Mouse (Mus musculus) myocyte (in vitro differentiated cells): ENCODE data around the gene Slc6a17. TPM values are rescaled to one million over a fixed set of nuclear protein-coding genes. Genes with fewer than 3 reads are reported as not detected.

Experiments used
- H3K27me3 ChIP-seq: one replicate; pipeline ENCODE4 v1.6.1; 2011; ENCODE audit not compliant: control insufficient read depth, insufficient read depth, insufficient read length
- H3K36me3 ChIP-seq: one replicate; pipeline ENCODE4 v1.6.1; 2011; ENCODE audit not compliant: control insufficient read depth, insufficient read depth
- H3K4me2 ChIP-seq: one replicate; pipeline ENCODE4 v1.6.1; 2011; ENCODE audit warnings: low read depth, control low read depth
- H3K4me3 ChIP-seq: one replicate; pipeline ENCODE4 v1.5.1; 2011; ENCODE audit warnings: mild to moderate bottlenecking, control low read depth, moderate library complexity
- H3K79me2 ChIP-seq: one replicate; pipeline ENCODE4 v1.6.1; 2011; ENCODE audit not compliant: control insufficient read depth, insufficient read depth
- H3ac ChIP-seq: one replicate; pipeline ENCODE4 v1.6.1; 2011; ENCODE audit not compliant: control insufficient read depth, insufficient read length
- CEBPB ChIP-seq: IDR thresholded peaks from 2 replicates; pipeline ENCODE4 v1.6.1; 2011; ENCODE audit warnings: mild to moderate bottlenecking, moderate library complexity; ENCODE audit not compliant: poor library complexity, insufficient read depth, severe bottlenecking
- E2F4 ChIP-seq: IDR thresholded peaks from one replicate; pipeline ENCODE4 v1.6.1; 2011; ENCODE audit warnings: mild to moderate bottlenecking, control low read depth, moderate library complexity; ENCODE audit not compliant: insufficient read depth
- MAX ChIP-seq: IDR thresholded peaks from one replicate; pipeline ENCODE4 v1.6.1; 2011; ENCODE audit warnings: low read depth, mild to moderate bottlenecking, control low read depth
- MYOD1 ChIP-seq, 3 experiments: IDR thresholded peaks; one replicate each; pipeline ENCODE4 v1.6.1; 2011; ENCODE audit warnings: control low read depth in 2 of 3, low read depth in 2 of 3, mild to moderate bottlenecking in 2 of 3, moderate library complexity in 1 of 3; ENCODE audit not compliant: insufficient read length in 2 of 3, control insufficient read depth in 1 of 3
- MYOG ChIP-seq, 3 experiments: IDR thresholded peaks; one replicate each; pipeline ENCODE4 v1.6.1; 2011; ENCODE audit warnings: control low read depth in 2 of 3, low read depth in 2 of 3, mild to moderate bottlenecking in 2 of 3; ENCODE audit not compliant: insufficient read length in 2 of 3, control insufficient read depth in 1 of 3, insufficient read depth in 1 of 3
- POLR2A ChIP-seq: IDR thresholded peaks from one replicate; pipeline ENCODE4 v1.6.1; 2011; ENCODE audit warnings: low read depth, mild to moderate bottlenecking, control low read depth, moderate library complexity; ENCODE audit not compliant: insufficient read length
- POLR2AphosphoS2 ChIP-seq: IDR thresholded peaks from one replicate; pipeline ENCODE4 v1.6.1; 2011; ENCODE audit warnings: low read depth, control low read depth; ENCODE audit not compliant: insufficient read length
- REST ChIP-seq: IDR thresholded peaks from one replicate; pipeline ENCODE4 v1.6.1; 2011; ENCODE audit warnings: mild to moderate bottlenecking, control low read depth, moderate library complexity; ENCODE audit not compliant: insufficient read depth, insufficient read length
- SRF ChIP-seq: IDR thresholded peaks from one replicate; pipeline ENCODE4 v1.6.1; 2011; ENCODE audit warnings: low read depth; ENCODE audit not compliant: control insufficient read depth, insufficient read length
- TCF12 ChIP-seq: IDR thresholded peaks from one replicate; pipeline ENCODE4 v1.6.1; 2011; ENCODE audit warnings: mild to moderate bottlenecking, control low read depth; ENCODE audit not compliant: poor library complexity, insufficient read depth, severe bottlenecking
- TCF3 ChIP-seq: IDR thresholded peaks from one replicate; pipeline ENCODE4 v1.6.1; 2011; ENCODE audit warnings: low read depth, control low read depth; ENCODE audit not compliant: insufficient read length
- USF1 ChIP-seq: IDR thresholded peaks from one replicate; pipeline ENCODE4 v1.6.1; 2011; ENCODE audit warnings: low read depth, mild to moderate bottlenecking, control low read depth, moderate library complexity
- polyA plus RNA-seq: library from polyadenylated mRNA; unstranded; fragments of >200 nt; fragmentation: generic; extraction: Trizol; gene quantifications from one replicate; pipeline ENCODE4 v1.2.1, GENCODE M21; 2012; ENCODE audit warnings: missing spikeins

Slc6a17 gene
- polyA plus RNA-seq, 1 experiment = 1.9 TPM

DNA sequence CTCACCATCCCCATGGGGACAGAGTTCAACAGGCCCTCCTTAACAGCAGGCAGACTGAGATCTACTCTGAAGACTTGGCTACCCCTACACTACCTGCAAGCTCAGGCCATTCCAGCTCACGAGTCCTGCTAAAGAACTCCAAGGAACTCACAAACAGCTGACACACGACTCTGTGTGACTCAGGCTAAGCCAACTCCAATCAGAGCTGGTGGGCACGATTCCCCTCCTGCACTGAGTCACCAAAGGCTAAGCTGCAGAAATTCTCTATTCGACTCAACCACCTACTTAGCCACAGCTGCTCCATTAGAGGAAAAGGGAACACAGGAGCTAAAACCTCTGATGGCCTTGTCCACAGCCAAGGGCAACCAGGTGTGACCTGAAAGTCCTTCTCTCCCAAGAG is 1.8 kb downstream of the Slc6a17 start:
- Histone ChIP-seq H3ac (no peak overlapping the region), H3K36me3 (no peaks in the 10 kb centered on the region), H3K4me3 (no peak overlapping the region), H3K79me2 (no peaks in the 10 kb centered on the region), H3K4me2 (no peak overlapping the region), H3K27me3 (peaks cover 25% of the 10 kb centered on the region)
- TF ChIP-seq POLR2A (no peak), REST (no peak), MYOG (IDR thresholded peaks at IDR 0.05; ENCODE audit: control insufficient read depth in 1 of 3, insufficient read depth in 1 of 3, insufficient read length in 2 of 3, low read depth in 2 of 3) (no peak)

DNA sequence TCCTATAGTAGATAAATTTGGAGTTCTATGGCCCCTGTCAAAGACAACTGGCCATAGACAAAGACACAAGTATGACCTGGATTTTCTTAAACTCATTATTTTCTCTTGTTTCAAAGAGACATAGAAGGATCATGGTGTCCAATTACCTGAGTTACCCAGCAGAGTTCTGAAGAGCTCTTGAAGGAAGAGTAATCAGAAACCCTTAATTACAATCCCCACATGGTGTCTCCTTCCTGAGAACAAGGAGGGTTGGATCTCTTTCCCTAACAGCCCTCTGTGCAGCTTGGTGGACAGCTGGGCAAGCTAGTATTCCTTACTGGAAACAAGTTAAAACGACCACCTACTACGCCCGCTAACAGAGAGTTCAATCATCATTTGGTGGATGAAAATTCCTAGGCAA is 6.4 kb downstream of the Slc6a17 start:
- H3ac ChIP-seq = no peak overlapping the region
- H3K79me2 ChIP-seq = no peaks in the 10 kb centered on the region
- no peaks in the 10 kb centered on the region for H3K27me3 ChIP-seq
- TF ChIP-seq CEBPB = no peak
- TF ChIP-seq E2F4 = no peak
- no peak for TF ChIP-seq TCF3
- TF ChIP-seq MAX = no peak
- no peak overlapping the region for H3K4me3 ChIP-seq
- no peak overlapping the region for H3K4me2 ChIP-seq
- no peaks in the 10 kb centered on the region for H3K36me3 ChIP-seq

DNA sequence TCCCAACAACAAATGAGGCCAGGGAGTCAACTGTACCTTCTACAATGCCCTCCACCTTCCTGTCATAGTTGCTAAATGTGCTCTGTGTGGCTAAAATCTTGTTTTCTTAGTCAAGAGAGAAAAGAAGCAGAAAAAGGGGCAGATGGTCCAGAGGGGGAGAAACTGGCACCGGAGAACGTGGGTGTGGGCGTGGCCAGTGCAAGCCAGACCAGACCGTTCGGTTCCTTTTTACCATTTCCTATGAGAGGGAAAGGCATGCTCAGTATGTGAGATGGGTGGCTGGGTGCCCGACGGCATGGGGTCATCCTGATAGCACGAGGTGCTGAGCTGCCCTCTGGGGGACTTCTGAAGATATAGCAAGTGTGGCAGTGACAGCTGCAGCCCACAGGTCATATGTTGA is 9.1 kb downstream of the Slc6a17 start:
- H3K4me2 ChIP-seq = no peak overlapping the region
- no peak overlapping the region for H3K4me3 ChIP-seq
- TF ChIP-seq POLR2AphosphoS2 = no peak
- TF ChIP-seq MYOG (IDR thresholded peaks at IDR 0.05; ENCODE audit: control insufficient read depth in 1 of 3, insufficient read depth in 1 of 3, insufficient read length in 2 of 3, low read depth in 2 of 3) = no peak
- TF ChIP-seq REST = no peak
- TF ChIP-seq CEBPB = no peak
- no peak overlapping the region for H3ac ChIP-seq
- H3K36me3 ChIP-seq = no peaks in the 10 kb centered on the region
- H3K27me3 ChIP-seq = no peaks in the 10 kb centered on the region
- H3K79me2 ChIP-seq = no peaks in the 10 kb centered on the region

DNA sequence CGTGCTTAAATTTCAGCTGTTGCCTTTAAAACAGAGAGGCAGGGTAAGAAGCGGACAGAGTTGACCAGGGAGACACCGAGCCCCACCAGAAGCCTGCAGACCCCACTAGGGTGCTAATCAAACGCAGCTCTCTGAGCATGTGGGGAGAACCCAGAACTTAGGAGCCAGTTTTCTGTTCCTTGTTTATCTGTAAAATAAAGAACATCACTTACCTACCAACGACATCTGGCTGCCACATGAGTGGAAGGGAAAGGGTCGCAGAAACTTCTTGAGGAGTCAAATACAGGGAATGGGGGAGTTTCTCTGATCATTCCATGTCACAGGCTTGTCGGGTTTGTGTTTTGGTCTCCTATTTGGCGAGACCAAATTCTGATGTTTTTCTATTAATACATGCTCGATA is 9.9 kb downstream of the Slc6a17 start:
- Histone ChIP-seq H3K4me3 (no peak overlapping the region), H3K4me2 (no peak overlapping the region), H3K36me3 (no peaks in the 10 kb centered on the region), H3ac (no peak overlapping the region), H3K79me2 (no peaks in the 10 kb centered on the region), H3K27me3 (no peaks in the 10 kb centered on the region)
- no peak for TF ChIP-seq MYOG (IDR thresholded peaks at IDR 0.05; ENCODE audit: control insufficient read depth in 1 of 3, insufficient read depth in 1 of 3, insufficient read length in 2 of 3, low read depth in 2 of 3)
- TF ChIP-seq POLR2AphosphoS2 = no peak
- TF ChIP-seq CEBPB = no peak
- no peak for TF ChIP-seq REST
- no peak for TF ChIP-seq MAX
- TF ChIP-seq E2F4 = no peak
- TF ChIP-seq POLR2A = no peak
- no peak for TF ChIP-seq MYOD1 (IDR thresholded peaks at IDR 0.05; ENCODE audit: control insufficient read depth in 1 of 3, insufficient read length in 2 of 3, low read depth in 2 of 3)

DNA sequence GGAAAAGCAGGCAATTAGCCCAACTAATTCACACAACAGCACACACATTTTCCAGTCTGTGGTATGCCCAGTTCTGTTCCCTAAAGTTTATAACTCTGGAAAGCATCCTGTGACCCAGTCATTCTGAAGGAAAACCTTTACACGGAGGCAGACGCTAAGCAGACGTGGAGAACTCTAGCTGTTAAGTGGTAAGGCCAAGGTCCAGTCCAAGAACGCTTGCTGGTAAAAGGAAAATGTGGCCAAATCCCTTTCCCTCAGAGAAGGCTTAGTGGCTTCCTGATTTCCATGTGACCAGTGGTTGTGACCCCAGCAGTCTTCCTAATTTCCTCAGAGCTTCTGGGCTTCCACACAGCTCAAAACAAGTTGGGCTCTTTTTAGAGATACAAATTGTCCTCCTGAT is 11.3 kb downstream of the Slc6a17 start:
- H3ac ChIP-seq = no peak overlapping the region
- no peak overlapping the region for H3K4me3 ChIP-seq
- no peak overlapping the region for H3K4me2 ChIP-seq
- no peaks in the 10 kb centered on the region for H3K36me3 ChIP-seq
- no peaks in the 10 kb centered on the region for H3K79me2 ChIP-seq
- H3K27me3 ChIP-seq = no peaks in the 10 kb centered on the region
- TF ChIP-seq SRF = no peak
- TF ChIP-seq E2F4 = no peak
- no peak for TF ChIP-seq MYOD1 (IDR thresholded peaks at IDR 0.05; ENCODE audit: control insufficient read depth in 1 of 3, insufficient read length in 2 of 3, low read depth in 2 of 3)
- TF ChIP-seq USF1 = no peak
- TF ChIP-seq TCF12 = no peak
- no peak for TF ChIP-seq REST
- TF ChIP-seq MYOG (IDR thresholded peaks at IDR 0.05; ENCODE audit: control insufficient read depth in 1 of 3, insufficient read depth in 1 of 3, insufficient read length in 2 of 3, low read depth in 2 of 3) = no peak

DNA sequence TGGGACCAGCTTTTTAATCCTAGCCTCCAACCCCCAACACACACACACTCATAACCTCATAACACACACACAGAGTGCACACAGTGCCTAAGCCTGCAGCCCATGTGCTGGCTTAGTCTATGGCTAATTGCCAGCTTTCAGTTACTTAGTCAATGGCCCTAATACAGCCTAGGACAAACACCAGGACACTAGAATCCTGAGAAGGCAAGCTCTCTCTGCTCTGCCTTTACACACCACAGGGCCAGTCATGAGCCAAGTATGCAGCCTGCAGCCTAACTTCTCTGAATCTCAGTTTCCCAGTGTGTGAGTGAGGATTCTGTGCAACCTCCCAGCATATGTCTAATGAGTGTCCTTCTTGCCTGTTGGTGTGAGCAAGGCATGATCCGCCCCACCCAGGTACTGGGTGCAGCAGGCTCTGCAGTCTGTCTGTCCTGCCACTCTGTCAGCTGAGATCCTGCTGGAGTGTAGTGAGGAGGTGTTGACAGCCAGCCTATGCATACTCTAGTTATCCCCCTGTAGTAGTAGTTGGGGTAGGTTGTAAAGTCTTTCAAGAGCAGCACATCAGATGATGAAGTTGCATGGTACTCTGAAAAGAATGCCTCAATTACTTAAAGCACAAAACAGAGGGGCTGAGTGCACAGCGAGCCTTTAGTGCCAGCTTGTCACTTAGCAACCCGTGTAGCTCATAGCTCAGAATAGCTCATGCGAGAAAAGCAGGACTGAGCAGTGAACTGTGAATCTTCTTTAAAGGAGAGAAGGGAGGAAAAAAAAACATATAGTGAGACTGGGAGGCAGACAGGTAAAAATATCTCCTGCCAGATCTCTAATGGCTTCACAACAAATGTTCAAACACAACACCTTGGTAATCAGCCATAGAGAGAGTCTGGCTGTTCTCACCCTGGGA is 12.1 kb downstream of the Slc6a17 start:
- Histone ChIP-seq H3K79me2 (no peaks in the 10 kb centered on the region), H3K27me3 (no peaks in the 10 kb centered on the region), H3K4me3 (no peak overlapping the region), H3K4me2 (no peak overlapping the region), H3K36me3 (no peaks in the 10 kb centered on the region), H3ac (no peak overlapping the region)
- no peak for TF ChIP-seq MYOD1 (IDR thresholded peaks at IDR 0.05; ENCODE audit: control insufficient read depth in 1 of 3, insufficient read length in 2 of 3, low read depth in 2 of 3)
- TF ChIP-seq MAX = no peak
- no peak for TF ChIP-seq USF1
- no peak for TF ChIP-seq SRF
